Mouse (Mus musculus) limb, embryonic 11.5 days (tissue): ENCODE results near the gene Rab8b. TPM values are rescaled to one million over a fixed set of nuclear protein-coding genes. Genes with fewer than 3 reads are reported as not detected.

Source experiments
- ATAC-seq: fragments of 200-750 bp; cut with Nextera tagmentation; 2 replicates; pipeline ENCODE4 v1.8.0; 2017; ENCODE audit warnings: low read depth; ENCODE audit not compliant: insufficient number of reproducible peaks, low FRiP score, low TSS enrichment
- DNase-seq: peaks from one replicate; pipeline ENCODE4 v3.0.0-alpha.2; 2015; ENCODE audit warnings: low spot score
- H3K27ac ChIP-seq: fragments of 300-500 bp; sonication (generic); replicated peaks from 2 replicates; pipeline ENCODE4 v1.5.1; 2014; ENCODE audit warnings: low read depth, mild to moderate bottlenecking, low read length
- H3K27me3 ChIP-seq: fragments of 300-500 bp; sonication (generic); 2 replicates; pipeline ENCODE4 v1.6.1; 2014; ENCODE audit warnings: mild to moderate bottlenecking, low read length, mixed read lengths; ENCODE audit not compliant: control insufficient read depth, insufficient read depth
- H3K36me3 ChIP-seq: fragments of 300-500 bp; sonication (generic); 2 replicates; pipeline ENCODE4 v1.6.1; 2014; ENCODE audit warnings: mild to moderate bottlenecking, low read length, moderate library complexity, mixed read lengths; ENCODE audit not compliant: control insufficient read depth, insufficient read depth
- H3K4me1 ChIP-seq: fragments of 300-500 bp; sonication (generic); 2 replicates; pipeline ENCODE4 v1.6.1; 2014; ENCODE audit warnings: low read length, mixed read lengths; ENCODE audit not compliant: control insufficient read depth, insufficient read depth
- H3K4me2 ChIP-seq: fragments of 300-500 bp; sonication (generic); 2 replicates; pipeline ENCODE4 v1.6.1; 2014; ENCODE audit warnings: low read depth, mild to moderate bottlenecking, moderate library complexity; ENCODE audit not compliant: severe bottlenecking
- H3K4me3 ChIP-seq: fragments of 300-500 bp; sonication (generic); 2 replicates; pipeline ENCODE4 v1.5.1; 2014; ENCODE audit warnings: low read depth, low read length
- H3K9ac ChIP-seq: fragments of 300-500 bp; sonication (generic); 2 replicates; pipeline ENCODE4 v1.6.1; 2014; ENCODE audit warnings: mild to moderate bottlenecking, low read length
- H3K9me3 ChIP-seq: fragments of 300-500 bp; sonication (generic); 2 replicates; pipeline ENCODE4 v1.6.1; 2016; ENCODE audit warnings: low read length; ENCODE audit not compliant: control insufficient read depth
- WGBS: fragments of 180-500 bp; shearing (Covaris S2); extraction: QIAGEN DNeasy Blood & Tissue Kit; methylation state at CpG from one replicate; pipeline ENCODE4 v1.1.7; 2014; 5-methylcytosine and 5-hydroxymethylcytosine counted together
- polyA plus RNA-seq: library from polyadenylated mRNA; unstranded; fragments of >200 nt; fragmentation: Nextera tagmentation; extraction: Ambion mirVana; gene quantifications from 2 replicates; pipeline ENCODE4 v1.2.1, GENCODE M21; 2014

Gene Rab8b
- 15.2 and 15.3 TPM in 2 replicates for polyA plus RNA-seq

GRCm38 (mm10) chr9:66919382-66919971 is at the start of gene Rab8b:
Gene Rab8b (minus strand): TSS chr9:66919687.
- Histone ChIP-seq H3K27ac (no peak within 1 kb of the TSS), H3K27me3 (no peaks in the 10 kb centered on the region), H3K4me3 (peak within 1 kb of the TSS; percentile 87), H3K9me3 (no peaks in the 10 kb centered on the region), H3K9ac (peak within 1 kb of the TSS; percentile 85), H3K36me3 (peaks cover 2% of the 10 kb centered on the region; the same call in 1 of the 2 replicates), H3K4me2 (peak within 1 kb of the TSS; percentile 63), H3K4me1 (no peaks in the 10 kb centered on the region)
- ATAC-seq, result peak; percentile 97
- WGBS, result under 1% methylated on average over 49 of the region's 49 CpGs
- peak; percentile 99 for DNase-seq

- Histone ChIP-seq H3K27me3 (no peaks in the 10 kb centered on the region), H3K4me1 (no peaks in the 10 kb centered on the region), H3K36me3 (no peaks in the 10 kb centered on the region), H3K4me3 (no peak overlapping the region), H3K4me2 (no peak overlapping the region), H3K9ac (no peak overlapping the region), H3K27ac (no peak overlapping the region), H3K9me3 (no peaks in the 10 kb centered on the region)
- 88% methylated on average over 8 of the region's 8 CpGs for WGBS
- ATAC-seq (no peak), DNase-seq (no peak)
These were observed 48.0 kb upstream of the Rab8b start for GRCm38 (mm10) chr9:66967492-66967891.

GRCm38 (mm10) chr9:66961478-66961877 is 42.0 kb upstream of the Rab8b start:
- Histone ChIP-seq H3K27me3 (no peaks in the 10 kb centered on the region), H3K36me3 (no peaks in the 10 kb centered on the region), H3K9ac (no peak overlapping the region), H3K4me1 (no peaks in the 10 kb centered on the region), H3K4me2 (no peak overlapping the region), H3K9me3 (no peaks in the 10 kb centered on the region), H3K27ac (no peak overlapping the region), H3K4me3 (no peak overlapping the region)
- ATAC-seq (no peak), DNase-seq (no peak)
- 80% methylated on average over 3 of the region's 3 CpGs for WGBS

- Histone ChIP-seq H3K27me3 (no peaks in the 10 kb centered on the region), H3K36me3 (no peaks in the 10 kb centered on the region), H3K9me3 (no peaks in the 10 kb centered on the region), H3K4me3 (no peak overlapping the region), H3K4me2 (no peak overlapping the region), H3K27ac (no peak overlapping the region), H3K9ac (no peak overlapping the region), H3K4me1 (no peaks in the 10 kb centered on the region)
- no peak for ATAC-seq
- 84% methylated on average over 3 of the region's 3 CpGs for WGBS
- DNase-seq, result no peak
These were observed 38.0 kb upstream of the Rab8b start for GRCm38 (mm10) chr9:66957451-66957850.

- Histone ChIP-seq H3K4me1 (no peaks in the 10 kb centered on the region), H3K36me3 (no peaks in the 10 kb centered on the region), H3K27ac (no peak overlapping the region), H3K4me3 (no peak overlapping the region), H3K27me3 (no peaks in the 10 kb centered on the region), H3K9ac (no peak overlapping the region), H3K9me3 (no peaks in the 10 kb centered on the region), H3K4me2 (no peak overlapping the region)
- WGBS, result 89% methylated on average over 2 of the region's 2 CpGs
- DNase-seq (no peak), ATAC-seq (no peak)
These were observed 33.4 kb upstream of the Rab8b start for GRCm38 (mm10) chr9:66952886-66953285.

- DNase-seq (no peak), ATAC-seq (no peak)
- no peak overlapping the region for H3K27ac ChIP-seq
- H3K9me3 ChIP-seq, result no peaks in the 10 kb centered on the region
- no peaks in the 10 kb centered on the region for H3K36me3 ChIP-seq
- 80% methylated on average over 8 of the region's 8 CpGs for WGBS
- no peaks in the 10 kb centered on the region for H3K27me3 ChIP-seq
- H3K4me1 ChIP-seq, result no peaks in the 10 kb centered on the region
- no peak overlapping the region for H3K4me3 ChIP-seq
- H3K4me2 ChIP-seq, result no peak overlapping the region
- no peak overlapping the region for H3K9ac ChIP-seq
These were observed 32.8 kb upstream of the Rab8b start for GRCm38 (mm10) chr9:66952321-66952720.

- Histone ChIP-seq H3K9ac (no peak overlapping the region), H3K9me3 (no peaks in the 10 kb centered on the region), H3K27ac (no peak overlapping the region), H3K4me2 (no peak overlapping the region), H3K4me3 (no peak overlapping the region), H3K27me3 (no peaks in the 10 kb centered on the region), H3K36me3 (no peaks in the 10 kb centered on the region), H3K4me1 (no peaks in the 10 kb centered on the region)
- DNase-seq (no peak), ATAC-seq (no peak)
- 99% methylated on average over 2 of the region's 2 CpGs for WGBS
These were observed 29.0 kb upstream of the Rab8b start for GRCm38 (mm10) chr9:66948536-66948935.

- under 1% methylated on average over 77 of the region's 77 CpGs for WGBS
- Histone ChIP-seq H3K4me1 (no peaks in the 10 kb centered on the region), H3K9ac (peak within 1 kb of the TSS; percentile 84), H3K4me3 (peak within 1 kb of the TSS; percentile 83), H3K36me3 (no peaks in the 10 kb centered on the region), H3K27ac (peak within 1 kb of the TSS; percentile 95), H3K27me3 (no peaks in the 10 kb centered on the region), H3K9me3 (no peaks in the 10 kb centered on the region), H3K4me2 (peak within 1 kb of the TSS; percentile 66)
- ATAC-seq (peak; percentile 98), DNase-seq (peak; percentile 98)
These were observed 26.5 kb upstream of the Rab8b start, which contains the start of gene Rps27l for GRCm38 (mm10) chr9:66945647-66946641. Gene Rps27l (plus strand): TSS chr9:66946086.
